Mouse (Mus musculus): ENCODE measurements around the gene Zbtb16.

- no peak for TF ChIP-seq CTCF (conservative IDR thresholded peaks at IDR 0.05; ENCODE audit: low read length)
- TF ChIP-seq POU5F1 (IDR thresholded peaks at IDR 0.05; ENCODE audit: borderline replicate concordance, low read length): no peak
Observed at GRCm38 (mm10) chr9:48735466-48736312, 100.3 kb downstream of the Zbtb16 start.
